Mouse (Mus musculus) cerebellum, adult 2 months (tissue): ENCODE measurements at regions not wholly inside any gene's neighbourhood (a gene's known extent, or its start where the extent isn't known, plus 50 kb on each side); places are given as distances from the start of the nearest gene placed in this dataset.

ENCODE experiments used
- CTCF ChIP-seq: fragments of 200-500 bp; IDR thresholded peaks from 2 replicates; pipeline ENCODE4 v1.5.1; 2011; ENCODE audit warnings: low read depth, mild to moderate bottlenecking, control low read depth, low read length, moderate library complexity, borderline replicate concordance; ENCODE audit not compliant: insufficient read depth
- POLR2A ChIP-seq: fragments of 200-500 bp; IDR thresholded peaks from 2 replicates; pipeline ENCODE4 v1.6.1; 2011; ENCODE audit warnings: low read length, control low read depth, borderline replicate concordance; ENCODE audit not compliant: insufficient read depth

GRCm38 (mm10) chr12:26885083-26885482, 416.1 kb downstream of the Cmpk2 start:
- no peak for TF ChIP-seq CTCF
- TF ChIP-seq POLR2A = no peak
